Mouse (Mus musculus): Measurements from ENCODE around the gene Gm10720. TPM values are rescaled to one million over a fixed set of nuclear protein-coding genes. Genes with fewer than 3 reads are reported as not detected.
"Not testable (repeated sequence)": the region's sequence is repeated elsewhere in the genome, so short reads cannot be mapped to it uniquely, and the experiment has no call there.

The Gm10720 gene
- polyA plus RNA-seq, 1 experiment from 2014 or later = not detected

- ATAC-seq; H3K36me3 ChIP-seq (ENCODE audit: control insufficient read depth, insufficient read depth, low read length); H3K4me2 ChIP-seq (ENCODE audit: low read length); H3K4me1 ChIP-seq (ENCODE audit: control insufficient read depth, insufficient read depth, low read length); H3K9me3 ChIP-seq (replicated peaks; ENCODE audit: control insufficient read depth, low read length); H3K27ac ChIP-seq (ENCODE audit: low read depth, low read length); H3K4me3 ChIP-seq (ENCODE audit: low read depth, low read length); H3K27me3 ChIP-seq (replicated peaks; ENCODE audit: control insufficient read depth, insufficient read depth, low read length); H3K9ac ChIP-seq (ENCODE audit: low read length); DNase-seq (ENCODE audit: low spot score): not testable (repeated sequence)
- 67% methylated on average over 15 of the region's 16 CpGs for WGBS
These were observed 8.7 kb downstream of the Gm10720 start for GRCm38 (mm10) chr9:3023985-3024648.

GRCm38 (mm10) chr9:3024912-3025467 lies 9.5 kb downstream of the Gm10720 start, which contains the start of gene Gm10717:
Gm10717 (plus strand) TSS chr9:3025417.
- ATAC-seq; H3K9me3 ChIP-seq (replicated peaks; ENCODE audit: control insufficient read depth, low read length); H3K4me1 ChIP-seq (ENCODE audit: control insufficient read depth, insufficient read depth, low read length); H3K4me2 ChIP-seq (ENCODE audit: low read length); DNase-seq (ENCODE audit: low spot score); H3K9ac ChIP-seq (ENCODE audit: low read length); H3K4me3 ChIP-seq (ENCODE audit: low read depth, low read length); H3K27me3 ChIP-seq (replicated peaks; ENCODE audit: control insufficient read depth, insufficient read depth, low read length); H3K27ac ChIP-seq (ENCODE audit: low read depth, low read length); H3K36me3 ChIP-seq (ENCODE audit: control insufficient read depth, insufficient read depth, low read length): not testable (repeated sequence)
- 73% methylated on average over 12 of the region's 12 CpGs for WGBS

GRCm38 (mm10) chr9:3025653-3026052 lies 10.2 kb downstream of the Gm10720 start:
- not testable (repeated sequence) for H3K9ac ChIP-seq (ENCODE audit: low read length); H3K4me3 ChIP-seq (ENCODE audit: low read depth, low read length); H3K27me3 ChIP-seq (replicated peaks; ENCODE audit: control insufficient read depth, insufficient read depth, low read length); H3K4me1 ChIP-seq (ENCODE audit: control insufficient read depth, insufficient read depth, low read length); H3K36me3 ChIP-seq (ENCODE audit: control insufficient read depth, insufficient read depth, low read length); H3K27ac ChIP-seq (ENCODE audit: low read depth, low read length); DNase-seq (ENCODE audit: low spot score); ATAC-seq; H3K4me2 ChIP-seq (ENCODE audit: low read length); H3K9me3 ChIP-seq (replicated peaks; ENCODE audit: control insufficient read depth, low read length)
- WGBS = 62% methylated on average over 4 of the region's 6 CpGs

- ATAC-seq; H3K27me3 ChIP-seq (replicated peaks; ENCODE audit: control insufficient read depth, insufficient read depth, low read length): not testable (repeated sequence)
- 77% methylated on average over 5 of the region's 5 CpGs for WGBS
These were observed 10.7 kb downstream of the Gm10720 start for GRCm38 (mm10) chr9:3026136-3026535.

GRCm38 (mm10) chr9:3026741-3027140 lies 11.3 kb downstream of the Gm10720 start:
- WGBS = 66% methylated on average over 9 of the region's 9 CpGs

More at GRCm38 (mm10) chr9:3026136-3026535, 10.7 kb downstream of the Gm10720 start:
- not testable (repeated sequence) for H3K9me3 ChIP-seq (replicated peaks; ENCODE audit: control insufficient read depth, low read length); H3K4me1 ChIP-seq (ENCODE audit: control insufficient read depth, insufficient read depth, low read length); H3K36me3 ChIP-seq (ENCODE audit: control insufficient read depth, insufficient read depth, low read length); H3K4me3 ChIP-seq (ENCODE audit: low read depth, low read length); H3K4me2 ChIP-seq (ENCODE audit: low read length); DNase-seq (ENCODE audit: low spot score); H3K9ac ChIP-seq (ENCODE audit: low read length); H3K27ac ChIP-seq (ENCODE audit: low read depth, low read length)

GRCm38 (mm10) chr9:3027200-3027599 lies 11.7 kb downstream of the Gm10720 start:
- not testable (repeated sequence) for H3K4me1 ChIP-seq (ENCODE audit: control insufficient read depth, insufficient read depth, low read length); H3K9ac ChIP-seq (ENCODE audit: low read length); H3K4me2 ChIP-seq (ENCODE audit: low read length); H3K27me3 ChIP-seq (replicated peaks; ENCODE audit: control insufficient read depth, insufficient read depth, low read length); H3K4me3 ChIP-seq (ENCODE audit: low read depth, low read length); H3K9me3 ChIP-seq (replicated peaks; ENCODE audit: control insufficient read depth, low read length); ATAC-seq; H3K27ac ChIP-seq (ENCODE audit: low read depth, low read length); H3K36me3 ChIP-seq (ENCODE audit: control insufficient read depth, insufficient read depth, low read length)
- peak; percentile 17 for DNase-seq (ENCODE audit: low spot score)
- WGBS = 76% methylated on average over 9 of the region's 9 CpGs

More at GRCm38 (mm10) chr9:3026741-3027140, 11.3 kb downstream of the Gm10720 start:
- not testable (repeated sequence) for DNase-seq (ENCODE audit: low spot score); ATAC-seq; H3K9ac ChIP-seq (ENCODE audit: low read length); H3K9me3 ChIP-seq (replicated peaks; ENCODE audit: control insufficient read depth, low read length); H3K36me3 ChIP-seq (ENCODE audit: control insufficient read depth, insufficient read depth, low read length); H3K4me3 ChIP-seq (ENCODE audit: low read depth, low read length); H3K27ac ChIP-seq (ENCODE audit: low read depth, low read length); H3K4me1 ChIP-seq (ENCODE audit: control insufficient read depth, insufficient read depth, low read length); H3K4me2 ChIP-seq (ENCODE audit: low read length); H3K27me3 ChIP-seq (replicated peaks; ENCODE audit: control insufficient read depth, insufficient read depth, low read length)

GRCm38 (mm10) chr9:3029276-3030000 lies 14.0 kb downstream of the Gm10720 start:
- not testable (repeated sequence) for H3K9me3 ChIP-seq (replicated peaks; ENCODE audit: control insufficient read depth, low read length); H3K36me3 ChIP-seq (ENCODE audit: control insufficient read depth, insufficient read depth, low read length); H3K4me3 ChIP-seq (ENCODE audit: low read depth, low read length); H3K4me1 ChIP-seq (ENCODE audit: control insufficient read depth, insufficient read depth, low read length); ATAC-seq; H3K27me3 ChIP-seq (replicated peaks; ENCODE audit: control insufficient read depth, insufficient read depth, low read length); H3K9ac ChIP-seq (ENCODE audit: low read length); H3K4me2 ChIP-seq (ENCODE audit: low read length); H3K27ac ChIP-seq (ENCODE audit: low read depth, low read length); DNase-seq (ENCODE audit: low spot score)
- 67% methylated on average over 12 of the region's 16 CpGs for WGBS

GRCm38 (mm10) chr9:3030677-3031318 lies 15.3 kb downstream of the Gm10720 start:
- H3K9me3 ChIP-seq (replicated peaks; ENCODE audit: control insufficient read depth, low read length); H3K4me1 ChIP-seq (ENCODE audit: control insufficient read depth, insufficient read depth, low read length); H3K27ac ChIP-seq (ENCODE audit: low read depth, low read length); ATAC-seq; H3K27me3 ChIP-seq (replicated peaks; ENCODE audit: control insufficient read depth, insufficient read depth, low read length); H3K36me3 ChIP-seq (ENCODE audit: control insufficient read depth, insufficient read depth, low read length); H3K4me3 ChIP-seq (ENCODE audit: low read depth, low read length); H3K9ac ChIP-seq (ENCODE audit: low read length); H3K4me2 ChIP-seq (ENCODE audit: low read length): not testable (repeated sequence)
- 71% methylated on average over 2 of the region's 10 CpGs for WGBS
- DNase-seq (ENCODE audit: low spot score) = peak; percentile 80
